Mouse (Mus musculus): ENCODE data around the gene Chrna4.

- TF ChIP-seq CTCF (IDR thresholded peaks at IDR 0.05) (no peak), EP300 (IDR thresholded peaks at IDR 0.05) (no peak)
Measured at GRCm38 (mm10) chr2:181043437-181043836, at the start of gene Chrna4.

Measured in lung, postnatal 0 days (tissue).